Mouse (Mus musculus) MEL (cell line): ENCODE results near the gene Prrg3. TPM values are rescaled to one million over a fixed set of nuclear protein-coding genes. Genes with fewer than 3 reads are reported as not detected.

Source experiments
- DNase-seq: peaks from one replicate; pipeline ENCODE4 v3.0.0; 2011; ENCODE audit warnings: low read depth, low spot score
- H3K27ac ChIP-seq: 2 replicates; pipeline ENCODE4 v1.5.1; 2012; ENCODE audit warnings: low read depth, mild to moderate bottlenecking, control low read depth, low read length, moderate library complexity; ENCODE audit not compliant: control insufficient read depth
- H3K27me3 ChIP-seq, 2 experiments: fragments of 150-350 bp in 1 of 2; sonication (generic) in 1 of 2; 2 replicates each; pipeline ENCODE4 v1.6.1; 2012; ENCODE audit warnings: low read length in 2 of 2, mild to moderate bottlenecking in 2 of 2, improper control_type of control experiment in 1 of 2, moderate library complexity in 1 of 2; ENCODE audit not compliant: insufficient read depth in 2 of 2, control insufficient read depth in 1 of 2
- H3K36me3 ChIP-seq, 2 experiments: 2 replicates each; pipeline ENCODE4 v1.6.1; 2012 to 2014; ENCODE audit warnings: low read length in 2 of 2, improper control_type of control experiment in 1 of 2, inconsistent platforms in 1 of 2, mild to moderate bottlenecking in 1 of 2; ENCODE audit not compliant: insufficient read depth in 2 of 2, control insufficient read depth in 1 of 2
- H3K4me1 ChIP-seq, 2 experiments: fragments of 150-350 bp in 1 of 2; sonication (generic) in 1 of 2; 2 replicates each; pipeline ENCODE4 v1.6.1; 2012; ENCODE audit warnings: low read length in 2 of 2, improper control_type of control experiment in 1 of 2, mild to moderate bottlenecking in 1 of 2; ENCODE audit not compliant: insufficient read depth in 2 of 2, control insufficient read depth in 1 of 2
- H3K4me3 ChIP-seq, 2 experiments: fragments of 150-350 bp in 1 of 2; sonication (generic) in 1 of 2; 2 replicates each; pipeline ENCODE4 v1.5.1; 2012; ENCODE audit warnings: low read depth in 2 of 2, low read length in 2 of 2, mild to moderate bottlenecking in 2 of 2, moderate library complexity in 2 of 2, control low read depth in 1 of 2, improper control_type of control experiment in 1 of 2; ENCODE audit not compliant: control insufficient read depth in 1 of 2, insufficient read depth in 1 of 2
- H3K79me2 ChIP-seq: 2 replicates; pipeline ENCODE4 v1.6.1; 2012; ENCODE audit warnings: mild to moderate bottlenecking, low read length, moderate library complexity; ENCODE audit not compliant: control insufficient read depth, poor library complexity, insufficient read depth
- H3K9ac ChIP-seq: 2 replicates; pipeline ENCODE4 v1.6.1; 2012; ENCODE audit warnings: low read depth, mild to moderate bottlenecking, control low read depth, low read length, moderate library complexity; ENCODE audit not compliant: control insufficient read depth, poor library complexity, severe bottlenecking
- H3K9me3 ChIP-seq: fragments of 150-350 bp; sonication (generic); replicated peaks from 2 replicates; pipeline ENCODE4 v1.6.1; 2012; ENCODE audit warnings: mild to moderate bottlenecking, low read length, improper control_type of control experiment, moderate library complexity; ENCODE audit not compliant: insufficient read depth
- BHLHE40 ChIP-seq: IDR thresholded peaks from 2 replicates; pipeline ENCODE4 v1.6.1; 2012; ENCODE audit warnings: low read depth, mild to moderate bottlenecking, inconsistent platforms, low read length, improper control_type of control experiment, borderline replicate concordance
- CHD2 ChIP-seq: IDR thresholded peaks from 2 replicates; pipeline ENCODE4 v1.6.1; 2011; ENCODE audit warnings: low read length, improper control_type of control experiment
- ELF1 ChIP-seq: IDR thresholded peaks from 2 replicates; pipeline ENCODE4 v1.6.1; 2014; ENCODE audit warnings: low read depth, mild to moderate bottlenecking, inconsistent platforms, low read length, improper control_type of control experiment, moderate library complexity
- HCFC1 ChIP-seq: IDR thresholded peaks from 2 replicates; pipeline ENCODE4 v1.6.1; 2012; ENCODE audit warnings: low read depth, mild to moderate bottlenecking, inconsistent platforms, low read length, improper control_type of control experiment, moderate library complexity
- MAFK ChIP-seq: IDR thresholded peaks from 2 replicates; pipeline ENCODE4 v1.6.1; 2011; ENCODE audit warnings: low read depth, mild to moderate bottlenecking, low read length, improper control_type of control experiment, borderline replicate concordance
- NRF1 ChIP-seq: IDR thresholded peaks from 2 replicates; pipeline ENCODE4 v1.6.1; 2014; ENCODE audit warnings: low read depth, mild to moderate bottlenecking, inconsistent platforms, low read length, improper control_type of control experiment, moderate library complexity; ENCODE audit not compliant: poor library complexity, insufficient read depth, severe bottlenecking
- POLR2AphosphoS5 ChIP-seq: IDR thresholded peaks from 2 replicates; pipeline ENCODE4 v1.6.1; 2012; ENCODE audit warnings: low read depth, borderline replicate concordance, mild to moderate bottlenecking, inconsistent platforms, low read length, moderate library complexity, mixed read lengths
- SIN3A ChIP-seq: IDR thresholded peaks from 2 replicates; pipeline ENCODE4 v1.6.1; 2012; ENCODE audit warnings: low read length, improper control_type of control experiment, inconsistent platforms
- SMC3 ChIP-seq: IDR thresholded peaks from 2 replicates; pipeline ENCODE4 v1.6.1; 2011; ENCODE audit warnings: low read depth, low read length, improper control_type of control experiment
- USF1 ChIP-seq: IDR thresholded peaks from 2 replicates; pipeline ENCODE4 v1.6.1; 2014; ENCODE audit warnings: low read depth, mild to moderate bottlenecking, inconsistent platforms, low read length, improper control_type of control experiment, moderate library complexity
- USF2 ChIP-seq, 2 experiments: IDR thresholded peaks; 2 replicates each; pipeline ENCODE4 v1.6.1; 2011 to 2012; ENCODE audit warnings: improper control_type of control experiment in 2 of 2, low read length in 2 of 2, borderline replicate concordance in 1 of 2, inconsistent platforms in 1 of 2, low read depth in 1 of 2, mild to moderate bottlenecking in 1 of 2; ENCODE audit not compliant: insufficient read depth in 1 of 2
- ZKSCAN1 ChIP-seq: IDR thresholded peaks from 2 replicates; pipeline ENCODE4 v1.6.1; 2012; ENCODE audit warnings: low read depth, mild to moderate bottlenecking, inconsistent platforms, low read length, improper control_type of control experiment, moderate library complexity
- polyA plus RNA-seq, 2 experiments: library from polyadenylated mRNA; stranded (reverse) in 1 of 2; unstranded in 1 of 2; fragments of >175 nt in 1 of 2; fragments of >200 nt in 1 of 2; gene quantifications; 2 replicates each; pipeline versions ENCODE4 v1.2.1 to v1.2.4; 2012; ENCODE audit warnings: low replicate concordance in 2 of 2, low read depth in 1 of 2; ENCODE audit not compliant: insufficient read length in 2 of 2, insufficient read depth in 1 of 2, missing spikeins in 1 of 2
- total RNA-seq: library from RNA; depleted of rRNA; stranded (reverse); fragments of 300-350 nt; gene quantifications from 2 replicates; pipeline ENCODE4 v1.2.3, GENCODE M21; 2012

Gene Prrg3
- total and polyA plus RNA-seq, 3 experiments: not detected

DNA sequence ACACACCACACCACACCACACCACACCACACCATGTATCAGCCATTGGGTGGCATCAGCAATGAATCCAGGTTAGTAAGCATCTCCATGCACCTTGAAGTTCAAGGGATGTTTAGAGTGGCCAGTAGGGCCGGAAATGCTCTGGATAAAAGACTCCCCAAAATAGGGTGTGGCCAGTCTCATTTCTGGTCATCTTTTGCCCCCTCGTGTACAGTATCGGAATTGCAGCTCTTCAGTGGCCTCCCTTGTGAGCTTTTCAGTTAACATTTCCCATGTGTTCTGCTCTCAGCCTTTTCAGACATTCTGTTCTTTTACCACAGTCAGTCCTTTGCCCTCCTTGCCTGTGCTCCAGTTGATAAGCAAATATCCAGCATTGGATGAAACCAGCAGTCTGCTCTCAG lies 15.8 kb upstream of the Prrg3 start (continued):
- no peak for TF ChIP-seq USF1
- no peak for TF ChIP-seq CHD2
- TF ChIP-seq ZKSCAN1: no peak

- TF ChIP-seq POLR2AphosphoS5 (no peak), BHLHE40 (no peak), NRF1 (no peak), SMC3 (no peak), HCFC1 (no peak), ELF1 (no peak)
- H3K9me3 ChIP-seq: no peaks in the 10 kb centered on the region
- H3K9ac ChIP-seq: no peak overlapping the region
- H3K4me3 ChIP-seq: no peak overlapping the region
- H3K27ac ChIP-seq: no peak overlapping the region
- no peaks in the 10 kb centered on the region for H3K27me3 ChIP-seq
- no peak for DNase-seq
- no peaks in the 10 kb centered on the region for H3K79me2 ChIP-seq
- no peaks in the 10 kb centered on the region for H3K36me3 ChIP-seq
- H3K4me1 ChIP-seq: no peaks in the 10 kb centered on the region
Observed at GRCm38 (mm10) chrX:71958366-71958765, 4.1 kb upstream of the Prrg3 start.

DNA sequence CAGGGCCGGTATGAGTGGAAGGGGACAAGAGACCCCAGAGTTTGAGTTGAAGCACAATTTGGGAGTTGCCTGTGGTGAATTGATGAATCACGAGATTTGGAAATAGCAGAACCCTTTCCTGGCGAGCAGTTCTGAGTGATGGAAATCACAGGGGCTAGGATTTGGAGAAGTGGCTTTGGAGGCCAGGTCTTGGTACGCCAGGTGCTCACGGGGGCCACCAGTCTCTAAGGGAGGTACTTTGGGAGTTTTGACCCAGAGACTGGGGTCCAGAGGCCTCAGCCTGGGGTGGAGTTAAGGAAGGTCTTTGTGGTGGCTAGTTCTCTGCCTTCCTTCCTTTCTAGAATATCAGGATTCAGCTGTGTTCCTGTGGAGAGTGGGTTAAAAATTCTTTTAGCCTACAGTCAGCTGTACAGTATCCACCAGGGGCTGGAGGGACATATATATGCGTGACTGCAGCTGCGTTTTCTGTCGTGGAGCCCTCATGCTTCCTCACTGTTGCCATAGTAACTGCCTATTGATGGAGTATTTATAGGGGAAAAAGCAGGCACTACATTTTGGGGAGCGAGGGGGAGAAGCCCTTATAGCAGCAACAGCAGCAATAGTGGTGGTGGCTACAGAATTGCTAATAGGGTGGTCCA lies 970 bp downstream of the Prrg3 start:
- H3K27me3 ChIP-seq: no peaks in the 10 kb centered on the region
- no peaks in the 10 kb centered on the region for H3K36me3 ChIP-seq
- no peaks in the 10 kb centered on the region for H3K79me2 ChIP-seq
- H3K4me3 ChIP-seq: no peak overlapping the region
- H3K9me3 ChIP-seq: no peaks in the 10 kb centered on the region
- no peak for DNase-seq
- TF ChIP-seq BHLHE40 (no peak), MAFK (no peak), SIN3A (no peak), USF2 (IDR thresholded peaks at IDR 0.05; ENCODE audit: borderline replicate concordance in 1 of 2, insufficient read depth in 1 of 2, low read depth in 1 of 2, low read length in 2 of 2) (no peak)
- no peak overlapping the region for H3K27ac ChIP-seq
- H3K4me1 ChIP-seq: no peaks in the 10 kb centered on the region
- no peak overlapping the region for H3K9ac ChIP-seq
